Mouse (Mus musculus): ENCODE results near the gene Kdm2b. TPM values are rescaled to one million over a fixed set of nuclear protein-coding genes. Genes with fewer than 3 reads are reported as not detected.
A peak's percentile ranks its signal among the peaks of the same experiment; 100 is the strongest.

Gene Kdm2b
- polyA plus RNA-seq, 1 experiment from 2014 or later = 26.8 TPM

- Histone ChIP-seq H3K27ac (ENCODE audit: low read length) (no peak overlapping the region), H3K9ac (ENCODE audit: low read length) (no peak overlapping the region), H3K36me3 (ENCODE audit: control insufficient read depth, insufficient read depth) (no peaks in the 10 kb centered on the region), H3K4me3 (ENCODE audit: low read length) (no peak overlapping the region), H3K27me3 (ENCODE audit: control insufficient read depth, insufficient read depth, low read length) (no peaks in the 10 kb centered on the region), H3K4me1 (ENCODE audit: control insufficient read depth, insufficient read depth, low read length) (no peaks in the 10 kb centered on the region), H3K9me3 (replicated peaks; ENCODE audit: control insufficient read depth, low read length) (no peaks in the 10 kb centered on the region), H3K4me2 (ENCODE audit: low read depth, low read length) (no peak overlapping the region)
- ATAC-seq (replicated peaks; ENCODE audit: extremely low read depth, insufficient read depth, low FRiP score) = peak; percentile 60; the same call in 1 of the 2 replicates
- 25% methylated on average over 4 of the region's 4 CpGs for WGBS
Observed at GRCm38 (mm10) chr5:122968322-122968721, 21.3 kb downstream of the Kdm2b start.

GRCm38 (mm10) chr5:122965427-122965826 is 24.2 kb downstream of the Kdm2b start:
- Histone ChIP-seq H3K27ac (ENCODE audit: low read length) (no peak overlapping the region), H3K9ac (ENCODE audit: low read length) (no peak overlapping the region), H3K4me2 (ENCODE audit: low read depth, low read length) (no peak overlapping the region), H3K36me3 (ENCODE audit: control insufficient read depth, insufficient read depth) (no peaks in the 10 kb centered on the region), H3K4me1 (ENCODE audit: control insufficient read depth, insufficient read depth, low read length) (no peaks in the 10 kb centered on the region), H3K27me3 (ENCODE audit: control insufficient read depth, insufficient read depth, low read length) (no peaks in the 10 kb centered on the region), H3K4me3 (ENCODE audit: low read length) (no peak overlapping the region), H3K9me3 (replicated peaks; ENCODE audit: control insufficient read depth, low read length) (no peaks in the 10 kb centered on the region)
- no peak for ATAC-seq (replicated peaks; ENCODE audit: extremely low read depth, insufficient read depth, low FRiP score)
- WGBS = 78% methylated on average over 11 of the region's 11 CpGs

- ATAC-seq (replicated peaks; ENCODE audit: extremely low read depth, insufficient read depth, low FRiP score) = no peak
- Histone ChIP-seq H3K4me1 (ENCODE audit: control insufficient read depth, insufficient read depth, low read length) (no peaks in the 10 kb centered on the region), H3K36me3 (ENCODE audit: control insufficient read depth, insufficient read depth) (no peaks in the 10 kb centered on the region), H3K4me2 (ENCODE audit: low read depth, low read length) (no peak overlapping the region), H3K9me3 (replicated peaks; ENCODE audit: control insufficient read depth, low read length) (no peaks in the 10 kb centered on the region), H3K27ac (ENCODE audit: low read length) (no peak overlapping the region), H3K9ac (ENCODE audit: low read length) (no peak overlapping the region), H3K4me3 (ENCODE audit: low read length) (no peak overlapping the region), H3K27me3 (ENCODE audit: control insufficient read depth, insufficient read depth, low read length) (no peaks in the 10 kb centered on the region)
- 67% methylated on average over 6 of the region's 6 CpGs for WGBS
Observed at GRCm38 (mm10) chr5:122964853-122965252, 24.8 kb downstream of the Kdm2b start.

- no peak for ATAC-seq (replicated peaks; ENCODE audit: extremely low read depth, insufficient read depth, low FRiP score)
- Histone ChIP-seq H3K4me1 (ENCODE audit: control insufficient read depth, insufficient read depth, low read length) (no peaks in the 10 kb centered on the region), H3K4me3 (ENCODE audit: low read length) (no peak overlapping the region), H3K4me2 (ENCODE audit: low read depth, low read length) (no peak overlapping the region), H3K36me3 (ENCODE audit: control insufficient read depth, insufficient read depth) (no peaks in the 10 kb centered on the region), H3K9me3 (replicated peaks; ENCODE audit: control insufficient read depth, low read length) (no peaks in the 10 kb centered on the region), H3K27ac (ENCODE audit: low read length) (no peak overlapping the region), H3K27me3 (ENCODE audit: control insufficient read depth, insufficient read depth, low read length) (no peaks in the 10 kb centered on the region), H3K9ac (ENCODE audit: low read length) (no peak overlapping the region)
- 42% methylated on average over 3 of the region's 3 CpGs for WGBS
Observed at GRCm38 (mm10) chr5:122961905-122962304, 27.7 kb downstream of the Kdm2b start.

GRCm38 (mm10) chr5:122959391-122959790 is 30.2 kb downstream of the Kdm2b start:
- no peaks in the 10 kb centered on the region for H3K4me1 ChIP-seq (ENCODE audit: control insufficient read depth, insufficient read depth, low read length)
- H3K27ac ChIP-seq (ENCODE audit: low read length) = no peak overlapping the region
- WGBS = 93% methylated on average over 11 of the region's 11 CpGs
- no peaks in the 10 kb centered on the region for H3K36me3 ChIP-seq (ENCODE audit: control insufficient read depth, insufficient read depth)
- no peaks in the 10 kb centered on the region for H3K27me3 ChIP-seq (ENCODE audit: control insufficient read depth, insufficient read depth, low read length)
- no peaks in the 10 kb centered on the region for H3K9me3 ChIP-seq (replicated peaks; ENCODE audit: control insufficient read depth, low read length)
- no peak overlapping the region for H3K4me2 ChIP-seq (ENCODE audit: low read depth, low read length)
- no peak for ATAC-seq (replicated peaks; ENCODE audit: extremely low read depth, insufficient read depth, low FRiP score)
- no peak overlapping the region for H3K4me3 ChIP-seq (ENCODE audit: low read length)
- no peak overlapping the region for H3K9ac ChIP-seq (ENCODE audit: low read length)

GRCm38 (mm10) chr5:122956059-122956458 is 33.6 kb downstream of the Kdm2b start:
- no peak overlapping the region for H3K9ac ChIP-seq (ENCODE audit: low read length)
- no peak for ATAC-seq (replicated peaks; ENCODE audit: extremely low read depth, insufficient read depth, low FRiP score)
- 40% methylated on average over 3 of the region's 3 CpGs for WGBS
- no peak overlapping the region for H3K4me2 ChIP-seq (ENCODE audit: low read depth, low read length)
- peaks cover 10% of the 10 kb centered on the region for H3K4me1 ChIP-seq (ENCODE audit: control insufficient read depth, insufficient read depth, low read length)
- H3K27me3 ChIP-seq (ENCODE audit: control insufficient read depth, insufficient read depth, low read length) = peaks cover 6% of the 10 kb centered on the region
- H3K27ac ChIP-seq (ENCODE audit: low read length) = no peak overlapping the region
- H3K36me3 ChIP-seq (ENCODE audit: control insufficient read depth, insufficient read depth) = no peaks in the 10 kb centered on the region
- no peaks in the 10 kb centered on the region for H3K9me3 ChIP-seq (replicated peaks; ENCODE audit: control insufficient read depth, low read length)
- no peak overlapping the region for H3K4me3 ChIP-seq (ENCODE audit: low read length)

- Histone ChIP-seq H3K4me1 (ENCODE audit: control insufficient read depth, insufficient read depth, low read length) (peaks cover 18% of the 10 kb centered on the region), H3K4me3 (ENCODE audit: low read length) (peak overlapping the region; percentile 61), H3K27ac (ENCODE audit: low read length) (peak overlapping the region; percentile 94), H3K36me3 (ENCODE audit: control insufficient read depth, insufficient read depth) (peaks cover 3% of the 10 kb centered on the region; the same call in 1 of the 2 replicates), H3K4me2 (ENCODE audit: low read depth, low read length) (peak overlapping the region; percentile 98), H3K27me3 (ENCODE audit: control insufficient read depth, insufficient read depth, low read length) (peaks cover 6% of the 10 kb centered on the region), H3K9ac (ENCODE audit: low read length) (peak overlapping the region; percentile 75), H3K9me3 (replicated peaks; ENCODE audit: control insufficient read depth, low read length) (no peaks in the 10 kb centered on the region)
- peak; percentile 16 for ATAC-seq (replicated peaks; ENCODE audit: extremely low read depth, insufficient read depth, low FRiP score)
- 4% methylated on average over 57 of the region's 59 CpGs for WGBS
Observed at GRCm38 (mm10) chr5:122951913-122952641, 37.5 kb downstream of the Kdm2b start.

GRCm38 (mm10) chr5:122951056-122951912 is 38.3 kb downstream of the Kdm2b start:
- H3K9ac ChIP-seq (ENCODE audit: low read length) = peak overlapping the region; percentile 75
- no peaks in the 10 kb centered on the region for H3K9me3 ChIP-seq (replicated peaks; ENCODE audit: control insufficient read depth, low read length)
- peak overlapping the region; percentile 61 for H3K4me3 ChIP-seq (ENCODE audit: low read length)
- H3K36me3 ChIP-seq (ENCODE audit: control insufficient read depth, insufficient read depth) = peaks cover 6% of the 10 kb centered on the region; the same call in 1 of the 2 replicates
- peak overlapping the region; percentile 94 for H3K27ac ChIP-seq (ENCODE audit: low read length)
- ATAC-seq (replicated peaks; ENCODE audit: extremely low read depth, insufficient read depth, low FRiP score) = peak; percentile 87
- H3K4me1 ChIP-seq (ENCODE audit: control insufficient read depth, insufficient read depth, low read length) = peaks cover 18% of the 10 kb centered on the region
- peak overlapping the region; percentile 98 for H3K4me2 ChIP-seq (ENCODE audit: low read depth, low read length)
- H3K27me3 ChIP-seq (ENCODE audit: control insufficient read depth, insufficient read depth, low read length) = peaks cover 6% of the 10 kb centered on the region
- WGBS = 6% methylated on average over 30 of the region's 30 CpGs

All from heart, embryonic 16.5 days (tissue).